Mouse (Mus musculus): ENCODE results near the gene Plod3.

GRCm38 (mm10) chr5:137024318-137024717 lies 37.5 kb downstream of the Plod3 start:
- no peak for TF ChIP-seq ELF1 (IDR thresholded peaks at IDR 0.05; ENCODE audit: low read depth, low read length)
- no peak for TF ChIP-seq RAD21 (IDR thresholded peaks at IDR 0.05; ENCODE audit: low read depth, low read length)
- no peak for TF ChIP-seq EP300 (IDR thresholded peaks at IDR 0.05; ENCODE audit: low read depth in 1 of 2, low read length in 2 of 2)
